ENCODE assay signal across 8 mouse cellular contexts in genomic region chr12:80366004-80366480, GRCm38 (mm10).
A peak's percentile ranks its signal among the peaks of the same experiment; 100 is the strongest.
DNase-seq lines count a peak whose midpoint lies in the region; ATAC-seq lines count a peak whose summit lies in the region.

No protein-coding gene starts in this region.

- peaks cover 2% of the 10 kb centered on the region; the same call in 1 of the 2 replicates for H3K36me3 ChIP-seq in embryonic facial prominence, embryonic 11.5 days (replicated peaks; ENCODE audit: control insufficient read depth, insufficient read depth, low read depth, low read length)
- peaks cover 48% of the 10 kb centered on the region for H3K36me3 ChIP-seq in embryonic facial prominence, embryonic 10.5 days (replicated peaks)
- peaks cover 26% of the 10 kb centered on the region for H3K36me3 ChIP-seq in embryonic facial prominence, embryonic 14.5 days (ENCODE audit: control insufficient read depth, insufficient read depth, low read length)
- H3K36me3 ChIP-seq in intestine, embryonic 14.5 days (ENCODE audit: control insufficient read depth, insufficient read depth, low read length), result peaks cover 25% of the 10 kb centered on the region
- H3K36me3 ChIP-seq in stomach, embryonic 16.5 days (ENCODE audit: control insufficient read depth, insufficient read depth, low read length), result no peaks in the 10 kb centered on the region; the same call in 1 of the 2 replicates

- ATAC-seq in embryonic facial prominence, embryonic 11.5 days (replicated peaks; ENCODE audit: insufficient number of reproducible peaks, low FRiP score, low TSS enrichment, low read depth), result no peak
- peak; percentile 93 for ATAC-seq in embryonic facial prominence, embryonic 14.5 days (ENCODE audit: low read depth)
- ATAC-seq in intestine, embryonic 14.5 days (replicated peaks; ENCODE audit: low FRiP score, low TSS enrichment, low read depth), result peak; percentile 32
- ATAC-seq in stomach, embryonic 16.5 days (ENCODE audit: insufficient read depth, low FRiP score), result peak; percentile 91

- H3K27ac ChIP-seq in embryonic facial prominence, embryonic 11.5 days (replicated peaks; ENCODE audit: low read depth, low read length), result no peak overlapping the region
- no peak overlapping the region for H3K27ac ChIP-seq in embryonic facial prominence, embryonic 10.5 days (replicated peaks)
- H3K27ac ChIP-seq in embryonic facial prominence, embryonic 14.5 days (replicated peaks; ENCODE audit: low read depth, low read length), result peak overlapping the region; percentile 82
- peak overlapping the region; percentile 66 for H3K27ac ChIP-seq in intestine, embryonic 14.5 days (ENCODE audit: low read depth)
- peak overlapping the region; percentile 82 for H3K27ac ChIP-seq in stomach, embryonic 16.5 days (ENCODE audit: low read length)

- no peaks in the 10 kb centered on the region for H3K9me3 ChIP-seq in embryonic facial prominence, embryonic 11.5 days (replicated peaks; ENCODE audit: control insufficient read depth, low read length)
- H3K9me3 ChIP-seq in embryonic facial prominence, embryonic 10.5 days, result no peaks in the 10 kb centered on the region
- H3K9me3 ChIP-seq in embryonic facial prominence, embryonic 14.5 days (ENCODE audit: control insufficient read depth, low read length), result no peaks in the 10 kb centered on the region
- no peaks in the 10 kb centered on the region for H3K9me3 ChIP-seq in intestine, embryonic 14.5 days (ENCODE audit: control insufficient read depth, low read length)
- H3K9me3 ChIP-seq in stomach, embryonic 16.5 days (replicated peaks; ENCODE audit: control insufficient read depth, low read length), result no peaks in the 10 kb centered on the region

- peak; percentile 19 for DNase-seq in embryonic facial prominence, embryonic 11.5 days (ENCODE audit: low spot score)
- DNase-seq in embryonic facial prominence, embryonic 10.5 days (ENCODE audit: low spot score), result no peak
- peak; percentile 59 for DNase-seq in 416B (ENCODE audit: low read depth)
- DNase-seq in embryonic facial prominence, embryonic 14.5 days (ENCODE audit: low spot score), result peak; percentile 92
- DNase-seq in intestine, embryonic 14.5 days (ENCODE audit: low spot score), result peak; percentile 66
- DNase-seq in left cerebral cortex, postnatal 36 days (ENCODE audit: low spot score in 2 of 2), result peak; percentile 40 to 51
- no peak for DNase-seq in frontal cortex, postnatal 10 days (ENCODE audit: low spot score in 2 of 2)

- H3K9ac ChIP-seq in embryonic facial prominence, embryonic 11.5 days (replicated peaks; ENCODE audit: low read length), result no peak overlapping the region
- H3K9ac ChIP-seq in embryonic facial prominence, embryonic 14.5 days (ENCODE audit: low read depth, low read length), result no peak overlapping the region
- H3K9ac ChIP-seq in intestine, embryonic 14.5 days (ENCODE audit: low read length), result no peak overlapping the region
- no peak overlapping the region for H3K9ac ChIP-seq in stomach, embryonic 16.5 days (ENCODE audit: low read length)

- no peaks in the 10 kb centered on the region for H3K27me3 ChIP-seq in embryonic facial prominence, embryonic 11.5 days (ENCODE audit: control insufficient read depth, insufficient read depth, low read length)
- no peaks in the 10 kb centered on the region for H3K27me3 ChIP-seq in embryonic facial prominence, embryonic 10.5 days (replicated peaks; ENCODE audit: low read depth, poor library complexity, severe bottlenecking)
- H3K27me3 ChIP-seq in embryonic facial prominence, embryonic 14.5 days (replicated peaks; ENCODE audit: control insufficient read depth, insufficient read depth, low read length), result no peaks in the 10 kb centered on the region
- no peaks in the 10 kb centered on the region for H3K27me3 ChIP-seq in intestine, embryonic 14.5 days (replicated peaks; ENCODE audit: control insufficient read depth, insufficient read depth, low read length)
- no peaks in the 10 kb centered on the region for H3K27me3 ChIP-seq in stomach, embryonic 16.5 days (ENCODE audit: control insufficient read depth, insufficient read depth, low read length)

- intact Hi-C loops in left cerebral cortex, postnatal 36 days (cut with DNase I), result loop anchor here (5.0 kb wide), 1 partner anchor 109 kb away; no protein-coding TSS in a partner anchor

- H3K4me3 ChIP-seq in embryonic facial prominence, embryonic 11.5 days (ENCODE audit: low read depth, low read length), result no peak overlapping the region
- H3K4me3 ChIP-seq in embryonic facial prominence, embryonic 10.5 days, result no peak overlapping the region
- no peak overlapping the region for H3K4me3 ChIP-seq in embryonic facial prominence, embryonic 14.5 days (ENCODE audit: low read depth, low read length)
- H3K4me3 ChIP-seq in intestine, embryonic 14.5 days (ENCODE audit: low read depth, low read length), result no peak overlapping the region
- H3K4me3 ChIP-seq in stomach, embryonic 16.5 days (replicated peaks; ENCODE audit: low read length), result no peak overlapping the region

- no peak overlapping the region for H3K4me2 ChIP-seq in embryonic facial prominence, embryonic 11.5 days (ENCODE audit: low read depth, low read length)
- H3K4me2 ChIP-seq in embryonic facial prominence, embryonic 14.5 days (ENCODE audit: low read depth, low read length), result peak overlapping the region; percentile 23
- H3K4me2 ChIP-seq in intestine, embryonic 14.5 days (ENCODE audit: low read length), result no peak overlapping the region
- H3K4me2 ChIP-seq in stomach, embryonic 16.5 days (ENCODE audit: low read depth, low read length), result peak overlapping the region; percentile 28

- 43% methylated on average over 3 of the region's 3 CpGs for WGBS in embryonic facial prominence, embryonic 11.5 days
- WGBS in embryonic facial prominence, embryonic 10.5 days, result 67% methylated on average over 3 of the region's 3 CpGs
- WGBS in embryonic facial prominence, embryonic 14.5 days, result 24% methylated on average over 3 of the region's 3 CpGs
- WGBS in intestine, embryonic 14.5 days, result 7% methylated on average over 3 of the region's 3 CpGs
- WGBS in stomach, embryonic 16.5 days, result 6% methylated on average over 3 of the region's 3 CpGs

- no peaks in the 10 kb centered on the region for H3K4me1 ChIP-seq in embryonic facial prominence, embryonic 11.5 days (ENCODE audit: control insufficient read depth, insufficient read depth, low read length)
- peaks cover 15% of the 10 kb centered on the region; the same call in 1 of the 2 replicates for H3K4me1 ChIP-seq in embryonic facial prominence, embryonic 10.5 days
- peaks cover 17% of the 10 kb centered on the region for H3K4me1 ChIP-seq in embryonic facial prominence, embryonic 14.5 days (ENCODE audit: control insufficient read depth, insufficient read depth, low read length)
- H3K4me1 ChIP-seq in intestine, embryonic 14.5 days (replicated peaks; ENCODE audit: control insufficient read depth, insufficient read depth, low read length), result peaks cover 17% of the 10 kb centered on the region
- peaks cover 34% of the 10 kb centered on the region for H3K4me1 ChIP-seq in stomach, embryonic 16.5 days (ENCODE audit: control insufficient read depth, insufficient read depth, low read length)

Comparison
In these comparisons a context has a peak if more than half of its experiments do, and no peak if none do; other contexts are left out.
1. DNase-seq: peak in embryonic facial prominence, embryonic 11.5 days (single experiment), 416B (single experiment), embryonic facial prominence, embryonic 14.5 days (single experiment), intestine, embryonic 14.5 days (single experiment) and left cerebral cortex, postnatal 36 days (2 of 2); none in embryonic facial prominence, embryonic 10.5 days (single experiment) and frontal cortex, postnatal 10 days (0 of 2).
2. H3K27ac ChIP-seq: peak in embryonic facial prominence, embryonic 14.5 days (single experiment), intestine, embryonic 14.5 days (single experiment) and stomach, embryonic 16.5 days (single experiment); none in embryonic facial prominence, embryonic 11.5 days (single experiment) and embryonic facial prominence, embryonic 10.5 days (single experiment).
3. H3K4me2 ChIP-seq: peak in embryonic facial prominence, embryonic 14.5 days (single experiment) and stomach, embryonic 16.5 days (single experiment); none in embryonic facial prominence, embryonic 11.5 days (single experiment) and intestine, embryonic 14.5 days (single experiment).